Mouse (Mus musculus) lung, adult 2 months (tissue): ENCODE measurements at regions not wholly inside any gene's neighbourhood (a gene's known extent, or its start where the extent isn't known, plus 50 kb on each side); places are given as distances from the start of the nearest gene placed in this dataset.

ENCODE experiments used
- DNase-seq: peaks from one replicate; pipeline ENCODE4 v3.0.0; 2022
- H3K4me1 ChIP-seq: fragments of 200-500 bp; 2 replicates; pipeline ENCODE4 v1.6.1; 2011; ENCODE audit warnings: low read length; ENCODE audit not compliant: control insufficient read depth, insufficient read depth
- H3K4me3 ChIP-seq: fragments of 200-500 bp; replicated peaks from 2 replicates; pipeline ENCODE3; 2011; ENCODE audit warnings: low read depth, mild to moderate bottlenecking, control low read depth, low read length; ENCODE audit errors: extremely low read depth
- CTCF ChIP-seq: fragments of 200-500 bp; IDR thresholded peaks from 2 replicates; pipeline ENCODE4 v1.5.1; 2011; ENCODE audit warnings: mild to moderate bottlenecking, low read length, control low read depth; ENCODE audit not compliant: insufficient read depth
- POLR2A ChIP-seq: fragments of 200-500 bp; IDR thresholded peaks from 2 replicates; pipeline ENCODE4 v1.6.1; 2011; ENCODE audit warnings: low read depth, mild to moderate bottlenecking, control low read depth, low read length, borderline replicate concordance; ENCODE audit errors: extremely low read depth
- WGBS: fragments of 180-500 bp; shearing (Covaris S2); methylation state at CpG from one replicate; pipeline ENCODE4 v1.1.7; 2018; 5-methylcytosine and 5-hydroxymethylcytosine counted together

DNA sequence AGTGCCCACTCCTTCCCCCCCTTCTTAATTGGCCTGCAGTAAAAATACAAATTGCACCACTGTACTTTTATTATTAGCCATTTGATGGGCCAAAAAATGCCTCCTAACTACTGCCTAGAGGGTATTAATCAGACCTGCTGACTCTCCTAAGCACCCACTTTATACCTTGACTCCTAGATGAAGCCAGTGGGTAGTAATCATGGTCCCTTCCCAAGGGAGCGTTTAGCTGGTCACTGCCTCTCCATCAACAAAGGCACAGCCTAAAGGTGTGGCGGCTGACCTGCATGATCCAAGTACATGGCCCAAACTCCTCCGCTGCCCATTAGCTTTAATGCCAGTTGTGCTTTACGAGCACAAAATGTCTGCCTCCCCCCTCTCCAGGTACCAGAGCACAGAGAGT lies 296.9 kb upstream of the Noct start:
- peaks cover 3% of the 10 kb centered on the region for H3K4me1 ChIP-seq
- TF ChIP-seq POLR2A (no peak), CTCF (no peak)
- no peak overlapping the region for H3K4me3 ChIP-seq
- 91% methylated on average over 4 of the region's 4 CpGs for WGBS
- DNase-seq = no peak

DNA sequence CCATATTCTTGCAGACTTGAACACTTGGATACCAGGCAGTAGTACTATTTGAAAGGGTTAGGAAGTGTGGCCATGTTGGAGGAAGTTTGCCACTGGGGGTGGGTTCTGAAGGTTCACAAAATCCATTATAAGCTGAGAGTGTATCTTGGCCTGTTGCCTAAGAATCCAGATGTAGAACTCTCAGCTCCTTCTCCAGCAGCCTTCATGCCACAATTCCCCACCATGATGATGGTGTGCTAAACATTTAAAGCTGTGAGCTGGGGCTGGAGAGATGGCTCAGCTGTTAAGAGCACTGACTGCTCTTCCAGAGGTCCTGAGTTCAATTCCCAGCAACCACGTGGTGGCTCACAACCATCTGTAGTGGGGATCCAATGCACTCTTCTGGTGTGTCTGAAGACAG lies 295.2 kb upstream of the Noct start:
- 79% methylated on average over 1 of the region's 1 CpGs for WGBS
- Histone ChIP-seq H3K4me3 (no peak overlapping the region), H3K4me1 (peaks cover 3% of the 10 kb centered on the region)
- TF ChIP-seq POLR2A = no peak
- no peak for TF ChIP-seq CTCF
- DNase-seq = no peak

DNA sequence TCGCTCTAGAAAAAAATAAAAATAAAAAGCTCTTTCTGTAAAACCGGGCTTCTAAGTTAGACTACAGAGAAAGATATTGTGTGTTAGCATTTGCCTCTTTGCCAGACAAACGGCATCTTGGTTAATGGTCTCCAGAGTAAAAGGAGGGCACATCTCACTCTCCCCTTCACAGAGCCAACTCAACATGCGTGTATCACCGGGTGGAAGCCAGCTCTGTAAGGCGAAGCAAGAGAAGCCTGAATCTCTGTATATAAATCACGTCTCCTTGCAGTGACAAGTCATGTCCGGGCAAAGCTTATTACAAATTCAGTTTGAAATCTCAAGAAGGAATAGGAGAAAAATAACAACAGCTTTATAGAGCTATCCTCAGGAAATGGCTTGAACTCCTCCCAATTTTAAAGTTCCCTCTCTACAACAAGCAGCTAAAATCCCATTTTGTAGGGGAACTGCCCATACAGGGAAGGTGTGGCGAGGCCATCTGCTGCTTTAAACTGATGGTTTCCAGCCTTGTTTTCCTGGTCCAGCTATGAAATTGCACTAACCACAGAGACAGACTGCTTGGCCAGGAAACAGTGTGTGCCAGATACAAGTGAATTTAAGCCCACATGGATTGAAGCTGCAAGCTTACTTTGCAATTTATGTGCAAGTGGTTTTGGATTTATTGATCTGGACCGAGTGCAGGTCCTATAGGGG lies 291.7 kb upstream of the Noct start:
- TF ChIP-seq POLR2A = no peak
- TF ChIP-seq CTCF = no peak
- Histone ChIP-seq H3K4me1 (peaks cover 3% of the 10 kb centered on the region), H3K4me3 (no peak overlapping the region)
- DNase-seq = no peak
- 69% methylated on average over 10 of the region's 10 CpGs for WGBS

DNA sequence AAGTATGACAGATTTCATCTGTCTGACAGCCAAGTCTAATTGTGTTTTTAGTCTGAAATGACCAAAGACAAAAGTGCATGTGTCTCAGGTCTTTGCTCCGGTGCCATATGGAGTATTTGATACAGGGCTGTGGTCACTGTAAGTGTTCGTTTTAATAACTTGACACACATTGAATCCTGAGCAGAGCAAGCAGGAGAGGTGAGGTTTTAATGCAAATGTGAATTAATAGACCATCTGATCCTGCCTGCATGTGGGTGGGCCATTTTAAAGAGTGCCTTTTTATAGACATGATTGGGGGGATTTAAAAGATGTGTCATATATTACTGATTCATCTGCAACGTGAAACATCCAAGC lies 291.2 kb upstream of the Noct start:
- Histone ChIP-seq H3K4me1 (peaks cover 3% of the 10 kb centered on the region), H3K4me3 (no peak overlapping the region)
- TF ChIP-seq CTCF (no peak), POLR2A (no peak)
- 76% methylated on average over 3 of the region's 3 CpGs for WGBS
- DNase-seq = no peak

DNA sequence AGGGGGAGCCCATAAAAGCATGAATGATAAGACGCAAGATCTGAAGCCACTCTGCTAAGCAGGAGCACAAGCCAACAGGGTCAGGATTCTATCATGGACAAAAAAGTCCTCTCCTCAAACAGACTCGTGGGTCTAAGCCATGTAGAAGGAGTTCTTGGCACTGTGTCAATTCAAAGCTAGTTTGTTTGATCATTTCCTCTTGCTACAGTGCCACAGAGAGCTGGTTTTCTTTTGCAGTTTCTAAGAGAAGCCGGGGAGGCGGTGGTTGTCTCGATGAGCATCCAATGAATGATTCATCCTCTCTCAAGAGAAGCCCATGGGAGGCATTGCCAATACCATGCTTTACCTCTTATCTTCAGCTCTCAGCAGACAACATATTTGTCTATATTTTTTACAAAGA lies 284.6 kb upstream of the Noct start:
- no peak for DNase-seq

DNA sequence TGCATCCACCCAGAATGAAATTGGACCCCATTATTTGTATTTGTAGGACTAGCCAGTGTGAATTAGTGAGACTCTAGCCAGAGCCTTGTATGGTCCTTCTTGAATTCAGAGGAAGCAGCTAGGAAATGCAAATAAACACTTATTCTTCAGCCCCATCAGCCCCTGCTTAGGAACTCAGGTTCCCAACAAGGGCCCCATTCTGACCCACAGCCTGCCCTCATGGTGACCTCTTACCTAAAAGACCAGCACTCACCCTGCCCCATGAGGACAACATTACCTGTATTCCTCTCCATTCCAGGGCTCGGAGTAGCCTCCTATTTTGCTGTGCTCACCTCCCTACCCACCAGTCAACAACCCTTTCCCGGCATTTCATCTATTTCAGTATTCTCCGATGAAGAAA lies 283.6 kb upstream of the Noct start:
- Histone ChIP-seq H3K4me3 (no peak overlapping the region), H3K4me1 (no peaks in the 10 kb centered on the region)
- WGBS = 81% methylated on average over 3 of the region's 3 CpGs
- DNase-seq = no peak
- TF ChIP-seq CTCF = no peak
- TF ChIP-seq POLR2A = no peak

More for the DNA sequence above, 284.6 kb upstream of the Noct start:
- WGBS = 27% methylated on average over 5 of the region's 5 CpGs
- H3K4me3 ChIP-seq = no peak overlapping the region
- no peak for TF ChIP-seq POLR2A
- no peak for TF ChIP-seq CTCF
- H3K4me1 ChIP-seq = no peaks in the 10 kb centered on the region

DNA sequence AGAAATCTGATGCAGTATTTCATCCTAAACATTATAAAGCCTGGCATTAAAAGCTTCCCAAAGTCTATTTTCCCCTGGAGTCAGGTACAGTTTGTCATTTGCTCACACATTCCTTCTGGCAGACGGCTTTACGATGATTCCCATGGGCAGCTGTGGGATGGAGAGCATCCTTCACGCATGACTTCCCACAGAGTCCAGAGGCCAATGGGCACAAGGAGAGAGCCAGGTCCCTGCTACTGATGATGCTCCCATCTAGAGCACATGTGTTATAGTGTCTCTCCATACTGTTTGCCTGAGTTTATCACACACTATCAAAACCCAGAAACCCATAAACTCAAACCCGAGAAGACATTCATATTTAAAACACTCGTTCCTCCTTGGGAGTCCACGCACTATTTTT lies 270.8 kb upstream of the Noct start:
- WGBS = 93% methylated on average over 6 of the region's 6 CpGs
- DNase-seq = no peak
- H3K4me3 ChIP-seq = no peak overlapping the region
- H3K4me1 ChIP-seq = no peaks in the 10 kb centered on the region
- TF ChIP-seq CTCF (no peak), POLR2A (no peak)

DNA sequence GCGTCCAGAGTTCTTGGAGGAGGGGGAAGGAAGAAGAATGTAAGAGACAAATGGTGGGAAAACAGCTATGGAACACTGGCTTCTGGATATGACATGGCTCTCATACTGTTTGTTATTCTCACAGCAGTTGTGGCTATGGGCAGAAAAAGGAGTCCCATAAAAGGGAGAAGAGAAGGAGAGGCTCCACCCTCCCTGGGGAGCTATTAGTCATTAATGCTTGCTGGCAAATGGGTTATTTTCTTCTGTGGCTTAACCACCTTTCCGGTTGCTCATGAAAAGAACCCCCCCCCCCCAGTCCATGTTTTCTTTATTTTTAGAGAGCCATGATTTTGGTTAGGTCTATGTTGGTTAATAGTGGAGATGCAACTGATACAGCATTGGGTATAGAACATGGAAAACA lies 253.9 kb upstream of the Noct start:
- 88% methylated on average over 2 of the region's 2 CpGs for WGBS
- no peaks in the 10 kb centered on the region for H3K4me1 ChIP-seq
- no peak overlapping the region for H3K4me3 ChIP-seq
- TF ChIP-seq CTCF = no peak
- TF ChIP-seq POLR2A = no peak
- no peak for DNase-seq

DNA sequence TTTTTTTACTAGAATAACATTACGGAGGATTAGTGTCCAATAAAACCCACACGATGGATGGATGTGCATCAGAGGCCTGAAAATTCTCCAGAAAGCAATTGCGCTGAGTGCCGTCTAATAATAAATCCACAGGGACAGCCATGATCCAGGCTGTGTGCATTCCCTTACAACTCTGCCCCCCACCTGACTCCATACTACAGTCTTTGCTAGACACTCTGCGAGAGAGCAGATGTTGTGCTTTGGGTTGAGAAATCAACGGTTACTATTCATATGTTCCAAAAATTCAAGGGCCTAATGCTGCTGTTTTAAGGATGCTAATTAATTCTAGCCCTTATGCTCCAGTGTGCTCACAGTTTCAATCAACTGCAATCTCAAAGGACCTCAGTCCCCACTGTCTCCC lies 251.2 kb upstream of the Noct start:
- DNase-seq = no peak
- WGBS = 91% methylated on average over 6 of the region's 6 CpGs
- Histone ChIP-seq H3K4me3 (no peak overlapping the region), H3K4me1 (no peaks in the 10 kb centered on the region; the same call in 1 of the 2 replicates)
- TF ChIP-seq POLR2A (no peak), CTCF (no peak)

DNA sequence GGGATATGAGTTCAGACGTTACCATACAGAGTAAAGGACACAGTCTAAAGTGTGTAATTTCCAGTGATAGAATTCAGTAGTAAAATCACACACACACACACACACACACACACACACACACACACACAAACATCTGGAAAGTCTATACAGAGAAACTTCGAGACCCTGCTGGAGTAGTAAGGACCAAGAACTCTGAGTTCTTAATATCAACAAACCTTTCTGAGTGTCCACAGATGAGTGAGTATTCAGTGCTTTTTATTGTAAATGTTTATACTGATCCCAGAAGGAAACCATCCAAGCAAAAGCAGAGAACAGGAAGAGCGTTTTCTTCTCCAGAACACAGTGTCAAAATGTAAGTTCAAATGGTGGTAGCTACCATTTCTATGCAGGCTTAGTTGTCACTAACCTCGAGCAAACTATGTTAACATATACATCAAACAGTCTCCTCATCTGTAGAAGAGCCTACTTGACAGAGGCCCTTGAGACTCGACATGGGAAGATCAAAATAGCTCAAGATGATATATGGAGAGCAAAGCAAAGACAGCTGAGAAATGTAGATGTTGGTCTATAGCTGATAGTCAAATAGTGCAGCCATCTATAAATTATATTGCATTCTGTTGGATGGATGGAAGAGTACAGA lies 248.0 kb upstream of the Noct start:
- WGBS = 42% methylated on average over 5 of the region's 5 CpGs
- Histone ChIP-seq H3K4me1 (no peaks in the 10 kb centered on the region; the same call in 1 of the 2 replicates), H3K4me3 (no peak overlapping the region)
- no peak for DNase-seq
- no peak for TF ChIP-seq POLR2A
- TF ChIP-seq CTCF = no peak
